Mouse (Mus musculus) fibroblast of lung, adult 2 months (primary cell): ENCODE results near the gene Ltbp1.
A peak's percentile ranks its signal among the peaks of the same experiment; 100 is the strongest.

ENCODE experiments used
- DNase-seq: peaks from one replicate; pipeline ENCODE4 v3.0.0-alpha.2; 2011; ENCODE audit warnings: low read depth

Gene Ltbp1

DNA sequence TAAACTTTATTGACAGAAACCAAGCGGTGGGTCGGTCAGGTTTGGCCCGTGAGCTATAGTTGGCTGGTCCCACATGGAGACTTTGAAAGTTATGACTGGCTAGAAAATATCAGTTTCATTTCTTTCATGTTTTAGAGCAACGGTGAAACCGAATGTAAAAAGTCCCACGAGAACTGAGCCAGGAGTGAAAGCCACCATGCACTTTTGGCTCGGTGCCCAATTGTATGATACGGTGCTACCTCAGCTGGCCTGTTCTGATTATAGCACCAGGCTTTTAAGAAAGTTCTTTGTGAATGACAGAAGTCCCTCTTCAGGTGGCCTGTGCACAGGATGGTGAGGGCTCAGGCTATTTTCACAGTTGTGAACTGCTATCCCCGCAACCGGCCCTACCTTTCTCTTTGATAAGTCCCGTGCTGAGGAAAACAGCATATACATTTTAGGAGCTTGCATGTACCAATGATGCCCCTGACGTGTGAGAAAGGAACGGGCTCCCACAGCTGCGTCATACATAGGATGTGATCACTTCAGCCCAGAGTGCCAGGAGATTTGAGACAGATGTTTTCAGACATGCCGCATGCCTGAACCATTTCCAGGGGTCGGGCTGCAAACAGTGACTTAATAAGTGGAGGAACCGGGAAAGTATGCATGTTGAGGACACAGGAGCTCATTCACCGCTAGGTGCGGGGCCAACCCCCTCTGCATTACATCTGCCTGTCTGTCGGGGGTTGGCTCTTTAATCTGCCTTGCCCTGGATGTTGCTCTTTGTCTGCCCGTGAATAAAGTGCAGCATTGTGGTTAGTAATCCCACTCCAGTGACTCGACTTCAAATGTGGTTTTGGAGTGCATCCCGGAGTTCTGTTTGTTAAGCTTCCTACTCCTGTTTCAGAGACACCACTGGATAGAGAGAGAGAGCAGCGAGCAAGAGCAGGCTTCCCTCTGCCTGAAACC, 172.8 kb downstream of the Ltbp1 start:
- peak; percentile 87 for DNase-seq

DNA sequence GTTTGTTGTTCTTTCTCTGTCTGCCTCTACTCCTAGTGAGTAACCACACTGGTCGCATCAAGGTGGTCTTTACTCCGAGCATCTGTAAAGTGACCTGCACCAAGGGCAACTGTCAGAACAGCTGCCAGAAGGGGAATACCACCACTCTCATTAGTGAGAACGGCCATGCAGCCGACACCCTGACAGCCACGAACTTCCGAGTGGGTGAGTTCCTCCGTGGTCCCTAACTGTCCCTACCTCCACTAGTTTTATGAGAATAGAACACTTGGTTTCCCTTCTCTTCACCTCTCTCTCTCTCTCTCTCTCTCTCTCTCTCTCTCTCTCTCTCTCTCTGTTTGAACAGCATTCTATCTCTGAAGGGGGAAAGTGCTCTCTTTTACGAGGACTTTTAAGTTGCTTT, 173.6 kb downstream of the Ltbp1 start:
- no peak for DNase-seq

DNA sequence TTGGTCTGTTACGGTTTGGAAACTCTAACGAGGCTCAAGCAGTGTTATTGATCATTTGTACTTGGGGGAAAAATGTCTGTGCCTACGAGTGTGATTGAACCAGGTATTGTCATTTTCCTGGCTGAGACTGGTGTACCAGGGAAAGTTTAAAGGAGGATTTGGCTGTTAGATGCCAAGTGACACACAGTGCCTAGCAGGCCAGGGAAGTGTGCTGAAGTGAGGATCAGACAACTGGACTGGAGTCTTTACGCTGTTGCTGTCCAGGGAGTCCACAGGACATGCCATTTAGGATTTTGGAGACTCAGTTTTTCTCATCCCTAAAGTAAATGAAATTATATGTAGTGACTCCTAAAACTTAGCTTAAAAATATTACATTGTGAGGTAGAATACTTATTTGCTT, 174.9 kb downstream of the Ltbp1 start:
- DNase-seq: no peak

DNA sequence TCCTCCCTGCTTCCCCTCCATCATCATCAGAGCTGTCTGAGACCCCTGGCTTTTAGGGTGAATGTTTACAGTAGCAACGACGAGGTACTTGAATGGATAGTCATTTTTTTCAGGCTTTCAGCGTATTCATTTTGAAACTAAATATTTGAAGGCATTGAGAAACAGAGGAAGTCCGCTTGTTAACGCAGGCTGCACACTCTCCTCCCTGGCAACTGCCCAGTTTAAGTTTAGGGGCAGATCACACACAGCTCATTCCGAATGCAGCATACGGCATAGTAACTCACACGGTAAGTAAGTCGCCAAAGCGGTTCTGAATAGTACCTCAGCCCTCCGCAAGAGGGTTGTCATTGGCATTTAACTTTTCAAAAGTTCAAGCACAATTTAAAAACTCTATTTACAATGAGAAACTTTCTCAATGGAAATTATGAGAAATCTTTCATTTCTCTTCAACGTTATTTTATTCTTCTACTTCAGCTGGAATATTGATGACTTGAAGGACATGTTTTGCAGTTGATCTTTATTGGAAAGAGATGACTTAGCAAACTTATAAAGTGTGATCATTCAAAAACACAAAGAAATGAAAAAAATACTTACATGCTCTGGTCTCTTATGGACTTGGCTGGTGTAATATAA, 175.7 kb downstream of the Ltbp1 start:
- peak; percentile 40 for DNase-seq

DNA sequence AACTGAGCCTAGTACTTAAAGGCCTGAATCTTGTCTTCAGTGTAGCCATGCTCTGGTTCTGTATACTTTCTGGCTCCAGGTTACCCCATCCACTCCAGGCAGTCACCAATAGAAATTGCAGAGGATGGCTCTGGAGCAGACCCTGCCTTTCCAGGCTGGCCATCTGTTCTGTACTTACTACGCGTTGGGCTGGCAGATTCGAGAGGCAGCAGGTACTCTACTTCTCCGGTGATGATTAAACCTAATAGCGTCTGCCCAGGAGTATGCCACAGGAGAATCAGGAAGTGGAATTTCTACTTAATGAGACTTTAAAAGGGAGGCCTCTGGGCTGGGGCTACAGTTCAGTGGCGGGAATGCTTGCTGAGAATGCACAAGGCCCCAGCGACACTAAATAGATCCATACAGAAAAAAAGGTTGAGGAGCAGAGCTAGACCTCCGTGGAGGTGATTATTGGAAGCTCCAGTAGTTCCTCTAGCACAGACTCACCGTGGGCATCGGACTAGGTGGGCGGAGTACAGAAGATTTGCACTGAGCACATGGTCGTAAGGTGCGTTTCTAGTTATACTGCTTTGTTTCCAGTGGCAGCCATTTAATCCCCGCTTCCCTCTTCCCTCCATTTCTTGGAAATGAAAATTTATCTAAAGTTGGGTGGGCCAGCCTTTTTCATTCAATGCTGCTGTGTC, 177.1 kb downstream of the Ltbp1 start:
- no peak for DNase-seq

DNA sequence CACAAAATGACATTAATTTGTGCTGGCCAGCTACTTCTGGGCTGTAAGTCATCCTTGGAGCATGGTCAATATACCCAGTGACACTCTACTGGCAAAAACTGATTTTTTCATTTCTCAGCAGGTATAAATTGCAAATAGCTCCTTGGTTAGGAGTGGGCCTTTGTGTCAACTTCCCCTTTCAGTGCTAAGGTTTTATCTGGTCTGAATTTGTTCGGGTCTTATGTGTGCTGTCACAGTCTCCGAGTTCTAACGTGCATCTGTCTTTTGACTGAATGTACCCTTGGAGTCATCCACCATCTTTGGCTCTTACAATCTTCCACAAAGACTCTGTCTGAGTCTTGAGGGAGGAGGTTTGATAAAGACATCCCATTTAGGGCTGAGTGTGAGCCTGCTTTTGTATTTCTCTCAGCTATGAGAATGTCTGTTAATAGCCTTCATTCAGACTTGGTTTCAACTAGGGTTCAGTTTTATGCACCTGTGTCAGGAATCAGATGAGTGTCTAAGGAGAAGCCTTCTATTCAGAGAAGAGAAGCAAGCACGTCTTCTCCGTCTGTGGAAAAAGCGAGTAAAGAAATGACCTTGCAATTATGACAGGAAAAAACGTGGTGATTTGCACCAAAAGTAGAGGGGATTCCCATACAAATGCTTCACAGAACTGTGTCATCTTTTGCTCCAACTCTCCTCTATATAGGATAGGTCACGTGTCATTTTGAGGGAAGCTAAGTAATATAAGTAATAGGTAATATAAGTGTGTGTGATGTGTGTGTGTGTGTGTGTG, 181.6 kb downstream of the Ltbp1 start:
- no peak for DNase-seq

DNA sequence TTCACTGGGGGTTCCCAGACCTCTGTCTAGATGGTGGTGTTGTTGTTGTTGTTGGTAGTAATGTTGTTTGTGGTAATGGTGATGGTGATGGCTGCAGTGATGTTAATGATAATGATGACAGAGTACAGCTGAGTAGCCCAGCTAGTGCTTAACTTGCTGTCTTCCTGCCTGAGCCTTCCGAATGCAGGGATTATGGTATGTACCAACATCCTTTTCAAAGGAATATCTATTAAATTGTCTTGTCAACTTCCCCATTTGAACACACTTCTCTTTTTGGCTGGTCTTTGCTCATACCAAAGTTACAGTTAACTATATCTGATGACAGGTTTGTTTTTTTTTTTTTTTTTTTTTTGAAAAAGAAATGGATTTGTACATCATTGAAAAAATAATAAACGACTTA, 191.6 kb downstream of the Ltbp1 start:
- DNase-seq: no peak

DNA sequence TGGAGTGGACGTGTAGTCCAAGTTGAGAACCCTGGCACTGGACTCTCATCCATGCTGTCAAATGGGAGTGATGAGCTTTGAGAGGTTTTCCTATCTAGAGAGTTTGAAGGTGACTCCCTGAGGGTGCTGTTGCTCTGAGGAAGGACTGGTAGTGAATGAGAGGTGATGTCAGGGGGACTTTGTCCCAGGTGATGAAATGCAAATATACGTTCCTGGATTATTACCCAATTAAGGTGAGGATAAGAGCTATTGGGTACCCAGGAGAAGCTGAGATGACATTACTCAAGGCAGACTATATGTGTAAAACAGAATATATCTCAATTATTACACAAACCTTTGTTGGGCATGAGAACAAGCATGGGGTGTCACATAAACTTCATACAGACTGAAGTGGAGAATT, 193.4 kb downstream of the Ltbp1 start:
- no peak for DNase-seq

DNA sequence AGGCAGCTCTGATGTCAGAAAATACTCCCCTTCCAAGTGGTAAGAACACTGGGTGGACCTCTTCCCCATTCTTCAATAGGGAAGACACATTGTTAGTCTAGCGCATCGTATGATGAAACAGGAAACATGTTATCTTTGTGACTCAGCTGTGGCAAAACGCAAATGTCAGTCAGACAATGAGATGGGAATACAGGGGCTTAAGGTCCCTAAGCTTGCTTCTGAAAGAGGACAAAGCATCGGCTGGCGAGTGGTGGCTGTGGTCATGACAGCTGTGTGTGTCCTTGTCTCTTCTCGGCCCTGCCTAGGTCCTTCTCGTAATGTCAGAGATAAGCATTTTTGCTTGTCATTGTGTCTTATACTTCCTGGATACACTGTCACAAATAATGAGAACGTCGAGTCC, 194.3 kb downstream of the Ltbp1 start:
- no peak for DNase-seq

DNA sequence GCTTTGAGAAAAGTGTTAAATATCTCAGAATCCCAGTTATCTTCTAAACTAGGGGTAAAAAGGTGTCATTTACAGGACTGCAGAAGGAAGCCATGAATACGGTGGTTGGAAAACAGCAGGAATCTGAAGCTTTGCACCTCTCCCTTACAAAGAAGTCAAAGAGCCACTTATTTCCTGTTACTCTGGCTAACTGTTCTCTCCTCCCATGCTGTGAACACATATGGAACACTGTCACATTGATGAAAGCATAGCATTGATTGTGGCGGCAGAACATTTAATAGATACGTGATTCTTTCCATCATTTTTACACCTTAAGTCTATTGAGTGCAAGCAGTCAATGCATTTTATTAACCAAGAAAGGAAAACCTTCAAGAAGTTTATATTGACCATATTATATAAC, 196.9 kb downstream of the Ltbp1 start:
- no peak for DNase-seq

DNA sequence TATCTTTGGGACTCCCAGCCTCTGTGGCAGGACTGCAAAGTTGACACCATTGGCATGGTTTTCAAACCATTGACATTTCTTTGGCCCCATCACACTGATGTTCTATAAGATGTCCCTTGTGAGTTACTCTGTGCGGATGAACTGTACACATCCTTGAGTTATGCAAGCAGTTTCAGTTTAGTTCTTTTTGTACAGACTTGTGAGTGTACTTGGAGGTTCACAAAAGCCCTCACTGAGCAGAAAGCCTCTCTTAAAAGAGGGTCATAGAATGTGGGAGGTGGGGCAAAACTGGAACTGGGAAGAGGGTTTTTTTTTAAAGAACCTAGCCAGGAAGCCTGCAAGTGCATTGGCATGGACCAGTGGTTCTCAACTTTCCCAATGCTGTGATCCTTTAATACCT, 198.7 kb downstream of the Ltbp1 start:
- DNase-seq: no peak

DNA sequence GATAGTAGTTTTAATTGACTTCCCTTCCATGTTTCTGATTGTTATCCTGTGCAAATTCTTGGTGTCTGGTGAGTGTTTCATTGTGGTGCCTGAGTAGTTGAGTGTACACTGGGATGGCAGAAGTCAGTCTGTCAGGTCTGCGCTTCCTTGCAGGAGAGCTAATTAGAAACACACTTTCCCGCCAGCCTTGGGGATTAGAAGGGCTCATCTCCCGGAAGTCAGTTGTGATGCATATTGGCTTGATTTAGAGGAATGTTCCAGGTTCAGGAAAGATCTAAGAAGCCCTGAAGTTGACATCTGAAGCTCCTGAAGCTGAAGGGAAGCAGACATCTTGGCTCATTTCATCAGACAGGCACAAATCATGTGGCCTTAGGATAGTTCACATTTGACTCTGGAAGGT, 200.9 kb downstream of the Ltbp1 start:
- DNase-seq: no peak

DNA sequence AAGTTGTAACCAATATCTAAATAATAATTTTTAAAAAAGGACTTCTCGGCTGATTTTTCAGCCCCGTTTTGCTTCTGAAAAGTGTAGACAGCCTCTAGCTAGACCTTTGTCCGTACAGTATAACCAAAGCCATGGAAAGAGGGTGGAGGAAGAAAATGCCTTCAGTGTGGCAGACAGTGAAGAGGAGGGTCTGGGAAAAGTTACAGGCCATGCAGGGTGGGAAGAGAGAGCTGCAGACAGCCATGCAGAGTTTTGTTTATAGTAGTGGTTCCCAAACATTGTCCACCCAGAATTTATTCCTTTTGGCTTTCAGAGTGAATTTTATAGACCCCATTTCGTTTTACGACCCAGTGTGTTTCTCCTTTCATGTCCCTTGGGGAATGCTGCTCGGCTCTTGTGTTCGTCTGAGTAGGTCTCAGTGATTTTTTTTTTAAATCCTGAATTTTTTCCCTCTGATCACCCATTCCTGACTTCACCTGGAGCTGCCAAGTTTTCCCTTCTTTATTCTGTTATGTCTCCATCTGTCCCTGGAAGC, 202.9 kb downstream of the Ltbp1 start:
- no peak for DNase-seq

DNA sequence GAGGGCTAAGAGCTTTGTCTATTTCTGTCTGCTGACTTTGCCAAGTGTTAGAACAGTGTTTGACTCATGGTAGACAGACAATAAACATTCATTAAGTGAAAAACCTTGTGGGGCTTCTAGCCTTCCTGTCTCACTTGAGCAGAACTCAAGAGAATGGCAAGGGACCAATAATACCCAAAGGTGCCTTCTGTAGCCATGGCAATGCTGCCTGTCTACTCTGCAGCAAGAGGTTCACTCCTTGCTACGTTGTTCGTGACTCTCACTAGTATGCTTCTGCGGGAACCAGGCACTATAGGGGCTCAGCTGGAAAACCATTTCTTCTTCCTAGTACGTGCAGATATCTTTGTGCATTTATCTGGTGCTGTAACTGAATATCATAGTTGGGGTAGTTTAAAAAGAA, 205.2 kb downstream of the Ltbp1 start:
- no peak for DNase-seq

DNA sequence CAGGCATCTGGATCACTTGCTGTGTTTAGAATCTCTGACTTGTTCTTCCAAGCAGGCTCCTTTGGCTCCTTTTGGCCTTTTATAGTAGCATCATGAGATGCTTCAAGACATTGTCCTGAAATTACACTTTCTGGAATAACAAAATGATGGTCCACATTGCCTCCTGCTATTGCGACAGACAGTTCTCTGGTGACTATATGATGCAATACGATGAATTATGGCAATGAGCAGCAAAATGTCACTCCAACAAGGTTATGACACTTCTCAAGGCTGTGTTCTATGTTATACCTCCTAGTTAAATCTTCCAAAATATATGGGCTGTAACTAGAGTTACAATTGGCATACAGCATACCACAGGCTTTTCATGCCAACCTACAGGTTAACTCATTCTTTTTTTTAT, 211.0 kb downstream of the Ltbp1 start:
- no peak for DNase-seq

DNA sequence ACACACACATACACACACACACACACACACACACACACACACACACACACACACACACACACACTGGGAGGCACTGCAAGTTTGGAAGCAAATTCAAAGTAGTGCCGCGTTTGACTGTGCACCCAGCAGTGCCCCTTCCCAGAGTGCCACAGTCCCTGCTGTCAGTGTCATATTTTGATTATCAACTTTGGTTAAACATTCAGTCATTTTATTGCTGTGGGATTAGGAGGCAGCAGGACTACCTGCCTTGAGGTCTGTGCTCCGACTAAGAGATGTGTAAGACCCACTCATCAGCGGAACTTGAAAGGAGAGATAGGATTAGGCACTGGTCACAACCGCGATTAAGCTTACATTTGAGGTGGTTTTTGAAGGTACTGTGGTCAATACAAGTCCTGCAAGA, 213.3 kb downstream of the Ltbp1 start:
- no peak for DNase-seq

DNA sequence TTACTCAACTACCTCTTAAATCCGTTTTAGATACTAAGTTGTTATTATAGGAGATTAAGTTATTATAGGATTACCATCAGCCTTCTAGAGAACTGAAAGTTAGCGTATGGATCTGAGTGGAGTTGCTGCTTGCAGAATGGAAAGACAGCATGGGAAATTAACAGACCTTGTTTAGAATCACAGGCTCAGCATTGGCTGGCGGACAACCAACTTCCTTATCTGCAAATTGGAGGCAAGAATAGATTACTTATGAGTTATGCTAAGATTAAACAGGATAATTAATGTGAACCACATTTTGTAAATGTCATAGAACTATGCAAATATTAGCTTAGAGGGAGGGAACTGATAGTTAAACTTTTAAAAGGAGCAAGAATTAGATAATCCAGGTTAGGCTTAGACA, 223.0 kb downstream of the Ltbp1 start:
- no peak for DNase-seq

DNA sequence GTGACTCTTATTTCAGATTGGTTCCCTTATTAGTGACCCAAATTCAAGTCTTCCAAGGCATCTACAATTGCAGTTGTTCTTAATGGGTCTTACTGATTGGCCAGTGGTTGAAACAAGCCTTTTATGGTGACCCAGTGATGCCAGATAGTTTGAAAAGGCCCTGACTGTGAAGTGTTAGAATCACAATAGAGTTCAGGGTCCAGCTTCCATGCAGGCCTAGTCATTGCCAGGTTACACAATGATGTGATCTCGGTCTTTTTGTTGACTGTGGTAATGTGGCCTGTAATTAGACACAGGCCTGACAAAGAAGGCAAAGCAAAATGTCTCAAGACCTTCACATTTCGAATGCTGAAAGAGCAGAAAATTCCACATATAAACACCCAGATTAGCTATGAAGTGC, 227.8 kb downstream of the Ltbp1 start:
- DNase-seq: no peak

DNA sequence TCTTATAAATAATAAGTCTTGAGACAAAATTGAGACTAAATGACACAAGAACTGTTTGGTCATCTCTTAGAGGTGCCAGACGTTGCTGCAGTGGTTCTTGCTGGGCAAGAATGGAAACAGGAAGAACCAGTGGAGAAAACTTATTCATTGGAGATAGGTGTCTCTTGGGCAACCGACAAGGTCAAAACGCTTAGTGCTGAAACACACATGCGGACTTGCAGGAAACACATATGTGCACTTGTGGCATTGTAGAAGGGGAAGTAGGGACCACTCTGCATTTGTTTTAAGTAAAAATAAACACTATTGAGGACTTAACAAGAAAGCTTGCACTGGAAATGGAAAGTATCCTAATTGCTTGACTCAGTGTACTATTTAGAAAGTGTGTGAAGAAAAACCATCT, 228.6 kb downstream of the Ltbp1 start:
- DNase-seq: no peak

DNA sequence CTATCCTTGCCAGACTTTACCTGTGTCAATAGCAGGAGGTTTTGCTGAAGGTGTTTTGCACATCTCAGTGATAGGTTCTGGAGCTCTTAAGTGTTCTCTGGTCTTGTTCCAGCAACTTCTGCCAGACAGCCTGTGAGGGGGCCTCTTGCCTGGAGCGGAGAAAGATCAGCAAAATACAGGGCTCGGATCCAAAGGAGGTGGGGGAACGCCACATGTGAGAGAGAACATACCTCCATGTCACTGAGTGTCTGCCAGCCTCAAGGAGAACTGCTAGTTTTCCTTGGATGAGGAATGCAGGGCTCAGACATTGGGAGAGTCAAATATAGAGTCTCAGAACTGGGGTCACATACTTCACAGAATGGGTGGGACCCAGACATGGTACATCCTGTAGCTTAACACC, 230.4 kb downstream of the Ltbp1 start:
- no peak for DNase-seq

DNA sequence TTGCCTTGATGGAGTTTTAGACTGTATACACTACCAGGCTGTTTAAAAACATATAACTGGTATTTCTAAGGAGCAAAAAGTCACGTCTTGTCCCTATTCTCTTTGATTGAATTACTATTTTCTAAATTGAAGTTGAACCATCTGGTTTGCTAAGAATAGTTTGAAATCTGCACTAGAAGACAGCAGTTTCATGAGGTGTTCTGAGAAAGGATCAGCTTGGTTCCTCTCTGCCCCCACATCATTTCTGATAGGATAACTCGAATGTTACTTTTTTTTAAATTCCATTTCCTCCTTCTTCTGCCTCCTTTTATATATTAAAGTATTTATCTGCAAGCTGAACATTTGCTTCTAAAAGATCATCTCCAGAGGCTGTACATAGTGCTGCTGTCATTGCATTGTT, 231.2 kb downstream of the Ltbp1 start:
- no peak for DNase-seq

DNA sequence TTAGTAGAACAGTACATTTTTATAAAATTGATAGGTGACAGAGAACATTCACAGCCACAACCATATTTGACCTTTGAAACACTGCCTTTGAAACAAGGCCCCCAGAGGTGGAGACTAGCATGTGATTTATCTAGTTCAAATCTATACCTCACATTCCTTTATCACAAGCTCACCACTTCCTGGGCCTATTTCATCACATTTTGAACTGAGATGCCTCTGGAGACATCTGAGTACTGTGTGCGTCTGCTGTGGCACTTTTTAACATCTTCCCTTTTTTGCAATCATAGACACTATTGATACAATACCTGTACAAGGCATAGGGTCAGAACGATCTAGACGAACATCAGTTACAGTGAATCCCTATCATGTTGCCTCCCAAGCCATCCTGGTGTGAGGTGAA, 232.1 kb downstream of the Ltbp1 start:
- DNase-seq: no peak
